Mouse (Mus musculus) ES-Bruce4 (cell line): ENCODE measurements around the gene Anks1.
"Not testable (repeated sequence)": the region's sequence is repeated elsewhere in the genome, so short reads cannot be mapped to it uniquely, and the experiment has no call there.

Source experiments
- CTCF ChIP-seq: IDR thresholded peaks from one replicate; pipeline ENCODE4 v1.8.1; 2011; ENCODE audit warnings: low read depth, low read length
- POLR2A ChIP-seq: IDR thresholded peaks from one replicate; pipeline ENCODE4 v1.8.1; 2011; ENCODE audit warnings: low read length; ENCODE audit not compliant: insufficient read depth

- not testable (repeated sequence) for TF ChIP-seq POLR2A, CTCF
Observed at GRCm38 (mm10) chr17:27963120-27963519, 54.0 kb downstream of the Anks1 start.
